Mouse (Mus musculus): ENCODE data around the gene Rnf151.
"Not testable (repeated sequence)": the region's sequence is repeated elsewhere in the genome, so short reads cannot be mapped to it uniquely, and the experiment has no call there.

Rnf151 gene

DNA sequence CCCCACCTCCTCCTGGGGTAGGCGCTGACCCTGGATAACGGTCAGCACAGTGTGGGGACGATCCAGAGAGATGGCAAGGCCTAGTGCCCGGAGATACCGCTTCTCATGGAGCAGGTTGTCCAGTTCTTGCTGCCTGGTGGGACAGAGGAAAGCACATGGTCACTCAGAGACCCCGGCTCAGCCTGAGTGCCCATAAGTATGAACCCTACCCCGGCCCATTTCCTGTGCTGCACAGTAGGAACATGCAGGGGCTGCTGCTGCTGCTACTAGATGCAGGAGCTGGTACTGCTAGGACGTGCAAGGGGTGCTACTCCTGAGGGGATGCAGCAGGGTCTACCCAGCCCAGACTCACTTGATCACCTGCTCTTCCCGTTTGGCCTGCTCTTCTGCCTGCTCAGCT is 16.6 kb downstream of the Rnf151 start:
- DNase-seq (ENCODE audit: low spot score): no peak

DNA sequence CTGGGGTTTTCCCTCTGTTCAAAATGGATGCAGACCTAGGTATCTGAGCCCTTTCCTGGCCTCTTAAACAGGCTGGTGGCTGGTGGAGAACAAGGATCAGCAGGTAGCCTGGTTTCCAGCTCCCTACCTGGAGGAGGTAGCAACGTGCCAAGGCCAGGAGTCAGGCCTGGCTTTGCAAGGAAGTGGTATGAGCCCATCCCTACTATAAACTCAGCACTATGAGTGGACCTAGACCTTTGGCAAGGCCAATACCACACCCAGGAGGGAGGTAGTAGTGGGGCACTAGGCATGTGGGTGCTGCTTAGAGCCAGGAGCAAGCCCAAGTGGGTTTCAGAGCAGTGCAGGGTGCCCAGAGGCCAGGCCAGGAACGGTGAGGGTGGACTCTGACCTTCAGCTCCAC is 18.4 kb downstream of the Rnf151 start:
- DNase-seq (ENCODE audit: low spot score): no peak

DNA sequence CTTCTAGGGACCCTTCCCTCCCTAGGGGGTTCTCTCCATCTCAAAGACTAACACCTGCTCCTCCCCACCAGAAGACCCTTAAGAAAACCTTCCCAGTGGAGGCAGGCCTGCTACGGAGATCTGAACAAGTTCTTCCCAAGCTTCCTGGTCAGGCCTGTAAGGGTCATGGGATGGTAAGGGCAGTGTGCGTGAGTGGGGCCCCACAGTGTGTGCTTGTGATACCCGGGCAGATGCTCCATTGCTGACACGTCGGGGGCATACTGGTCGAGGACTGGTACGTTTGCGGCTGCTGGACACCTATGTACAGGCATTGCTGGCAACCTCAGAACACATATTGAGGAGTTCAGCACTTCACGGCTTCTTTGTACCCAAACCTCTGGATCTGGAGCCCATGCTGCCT is 19.1 kb downstream of the Rnf151 start:
- DNase-seq (ENCODE audit: low spot score): no peak

DNA sequence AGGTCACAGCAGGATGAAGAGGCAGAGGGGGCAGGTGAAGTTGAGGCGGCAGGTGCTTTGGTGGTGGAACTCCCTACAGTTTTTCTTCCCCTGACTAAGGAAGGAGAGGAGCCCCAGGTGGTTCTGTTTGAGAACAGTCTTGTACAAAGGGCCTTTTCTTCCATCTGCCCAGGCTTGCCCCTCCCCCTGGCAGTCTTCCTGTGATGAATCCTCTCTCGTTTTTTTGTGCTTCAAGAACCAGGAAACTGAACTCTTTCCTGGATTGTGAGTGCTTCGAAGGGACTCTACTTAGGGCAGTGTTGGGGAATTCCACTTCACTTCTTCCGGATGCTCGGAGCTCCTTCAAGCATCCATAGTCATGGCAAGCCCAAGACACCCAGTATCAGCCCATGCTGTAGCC is 19.9 kb downstream of the Rnf151 start:
- DNase-seq (ENCODE audit: low spot score): no peak

DNA sequence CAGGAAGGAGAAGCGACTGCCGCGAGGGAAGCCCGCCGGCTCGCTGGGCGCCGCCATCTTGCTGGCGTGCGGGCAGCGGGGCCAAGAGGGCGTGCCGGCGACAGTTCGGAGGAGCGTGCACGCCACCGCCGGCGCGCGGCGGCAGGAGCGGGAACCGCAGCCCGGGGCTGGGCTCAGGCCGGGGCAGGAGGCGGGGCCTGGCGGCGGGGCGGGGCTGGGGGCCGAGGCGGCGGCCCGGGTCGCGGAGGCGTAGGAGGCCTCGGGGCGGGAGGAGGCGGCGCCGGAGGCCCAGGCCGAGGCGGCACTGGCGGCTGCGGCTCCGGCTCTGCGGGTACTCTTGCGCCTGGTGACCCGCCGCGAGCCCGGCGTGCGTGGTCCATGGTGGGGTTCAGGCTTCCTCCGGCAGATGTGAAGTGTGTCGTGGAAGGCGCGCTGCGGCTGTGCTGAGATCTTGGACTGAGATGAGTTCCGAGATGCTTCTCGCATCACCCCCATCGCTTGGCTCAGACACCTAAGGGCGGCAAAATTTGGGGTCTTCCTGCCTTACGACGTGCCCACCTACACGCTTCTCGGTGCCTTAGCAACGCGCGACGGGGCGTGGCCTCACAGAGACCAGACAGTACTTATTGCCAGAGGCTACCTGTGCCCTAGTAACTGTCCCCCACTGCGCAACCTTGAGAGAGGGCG is 21.7 kb downstream of the Rnf151 start, which contains the start of the genes Gfer and Noxo1:
Gfer (minus strand) TSS at position 146 of the 687 bp plus-strand sequence.
Noxo1 (plus strand) TSS at position 224 of the 687 bp plus-strand sequence.
- DNase-seq (ENCODE audit: low spot score): peak; percentile 85

DNA sequence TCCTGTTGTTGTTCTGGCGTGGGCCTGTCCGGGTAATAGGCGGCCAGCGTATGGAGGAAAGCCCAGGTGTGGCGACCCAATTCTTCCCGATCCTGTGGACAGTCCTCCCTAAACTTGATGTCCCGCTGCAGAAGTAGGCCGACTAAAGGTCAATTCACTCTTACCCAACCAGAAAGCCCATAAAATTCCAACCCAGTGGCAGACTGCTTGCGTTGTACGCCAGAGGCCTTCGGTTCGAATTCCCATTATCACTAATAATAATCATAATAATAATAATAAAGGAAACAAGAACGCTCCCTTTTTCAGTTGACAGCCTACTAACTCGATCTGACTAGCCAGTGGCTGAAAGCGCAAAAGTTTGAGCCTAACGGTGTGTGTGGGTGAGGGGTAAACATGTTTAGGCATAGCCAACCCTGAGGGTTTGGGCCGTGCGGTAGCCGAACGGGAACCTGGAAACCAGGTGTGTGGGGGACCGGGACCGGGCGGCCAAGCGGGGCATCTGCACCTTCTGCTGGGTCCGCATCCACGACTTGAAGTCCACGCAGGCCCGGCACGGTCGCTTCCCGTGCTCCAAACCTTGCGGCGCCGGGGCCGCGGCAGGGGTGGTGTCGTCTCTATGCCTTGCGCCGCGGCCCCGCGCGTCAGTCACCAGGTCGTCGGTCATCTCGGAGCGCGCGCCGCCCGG is 22.4 kb downstream of the Rnf151 start:
- no peak for DNase-seq (ENCODE audit: low spot score)

DNA sequence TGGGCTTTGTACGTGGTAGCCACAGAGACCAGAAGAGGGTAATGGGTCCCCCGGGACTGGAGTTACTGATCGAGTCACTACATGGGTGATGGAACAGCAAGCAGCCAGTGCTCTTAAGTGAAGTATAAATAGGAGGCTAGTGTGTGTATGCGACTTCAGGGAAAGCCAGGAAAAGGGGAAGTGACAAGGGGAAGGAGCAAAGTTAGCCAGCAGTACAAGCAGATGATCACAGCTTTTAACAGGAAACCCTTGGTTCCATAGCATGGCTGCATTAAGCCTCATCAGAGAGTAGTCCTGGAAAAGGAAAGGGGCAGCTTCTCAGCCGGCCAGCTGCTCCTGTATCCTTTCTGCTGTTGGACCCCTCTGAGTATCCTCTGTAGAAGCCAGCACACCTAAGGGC is 25.5 kb downstream of the Rnf151 start:
- no peak for DNase-seq (ENCODE audit: low spot score)

DNA sequence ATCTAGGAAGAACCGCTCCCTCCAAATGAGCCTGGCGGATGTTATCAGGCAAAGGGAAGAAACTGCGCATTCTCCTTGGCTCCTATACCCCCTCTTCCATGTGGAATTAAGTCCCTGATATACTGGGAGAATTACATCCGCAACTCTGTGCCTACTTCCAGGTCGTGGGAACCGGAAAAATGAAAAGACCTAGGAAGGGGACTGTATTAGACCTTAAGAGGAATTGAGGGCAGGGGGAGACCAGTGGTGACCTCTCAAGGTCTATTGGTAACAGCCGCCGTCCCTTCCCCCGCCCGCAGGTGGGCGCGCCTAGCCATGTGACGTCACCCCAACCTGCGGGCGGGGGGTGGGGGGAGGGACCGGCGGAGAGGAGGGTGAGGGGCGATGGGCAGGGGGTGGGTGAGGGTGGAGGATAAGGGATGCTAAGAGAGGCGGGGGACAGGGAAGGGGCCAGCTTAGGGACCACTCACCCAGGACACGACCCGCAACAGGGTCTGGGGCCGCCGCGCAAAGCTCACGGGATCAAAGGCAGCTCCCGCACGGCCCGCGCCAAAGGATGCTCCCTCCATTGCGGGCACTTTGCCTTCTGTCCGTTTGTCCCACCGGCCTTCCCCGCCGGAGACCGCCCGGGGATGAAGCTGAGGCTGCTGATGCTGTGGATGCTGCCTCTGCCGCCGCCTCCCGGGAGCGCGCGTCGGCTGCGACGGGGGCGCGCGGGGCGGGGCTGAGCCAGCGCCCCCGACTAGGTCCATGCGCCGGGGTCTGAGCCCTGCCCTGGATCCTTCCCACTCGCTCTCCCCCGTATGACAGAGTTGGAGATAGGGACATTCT is 28.4 kb downstream of the Rnf151 start, which contains the start of gene Syngr3:
Syngr3 (minus strand) TSS at position 705 of the 831 bp plus-strand sequence.
- no peak for DNase-seq (ENCODE audit: low spot score)

DNA sequence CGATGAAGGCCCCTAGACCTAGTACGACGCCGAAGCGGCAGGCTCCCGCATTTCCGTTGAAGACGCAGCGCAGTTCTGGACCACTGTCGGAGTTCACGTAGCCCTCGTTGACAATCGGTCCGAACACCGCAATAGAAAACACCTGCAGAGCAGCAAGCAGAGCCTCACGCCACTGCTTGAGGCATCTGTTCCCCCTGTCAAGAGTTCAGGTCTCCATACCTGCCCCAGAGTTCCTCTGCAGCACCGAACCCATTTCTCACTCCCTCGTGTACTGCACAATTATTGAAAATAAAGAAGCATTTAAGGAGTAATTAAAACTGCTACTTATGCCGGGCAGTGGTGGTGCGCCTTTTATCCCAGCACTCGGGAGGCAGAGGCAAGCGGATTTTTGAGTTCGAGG is 30.3 kb downstream of the Rnf151 start:
- no peak for DNase-seq (ENCODE audit: low spot score)

DNA sequence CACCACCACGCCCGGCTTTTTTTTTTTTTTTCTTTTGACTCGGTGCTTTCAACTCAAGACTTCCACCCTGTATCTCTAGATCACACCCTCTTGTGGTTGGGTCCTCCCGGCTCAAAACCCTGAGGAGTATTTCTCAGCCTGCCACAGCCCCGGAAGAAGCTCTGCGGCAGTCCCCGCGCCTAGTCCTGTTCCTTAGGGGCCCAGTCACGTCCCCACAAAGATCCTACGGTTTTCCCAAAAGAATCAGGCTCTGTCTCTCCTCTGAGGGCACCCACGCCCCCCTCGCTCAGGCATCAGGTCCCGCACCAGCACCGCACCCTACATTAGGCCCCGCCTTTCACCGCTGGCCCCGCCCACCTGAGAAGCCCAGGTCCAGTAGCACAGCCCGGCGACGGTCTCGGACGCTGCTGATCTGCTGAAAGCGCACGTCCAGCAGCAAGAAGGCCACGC is 30.7 kb downstream of the Rnf151 start:
- DNase-seq (ENCODE audit: low spot score): no peak

DNA sequence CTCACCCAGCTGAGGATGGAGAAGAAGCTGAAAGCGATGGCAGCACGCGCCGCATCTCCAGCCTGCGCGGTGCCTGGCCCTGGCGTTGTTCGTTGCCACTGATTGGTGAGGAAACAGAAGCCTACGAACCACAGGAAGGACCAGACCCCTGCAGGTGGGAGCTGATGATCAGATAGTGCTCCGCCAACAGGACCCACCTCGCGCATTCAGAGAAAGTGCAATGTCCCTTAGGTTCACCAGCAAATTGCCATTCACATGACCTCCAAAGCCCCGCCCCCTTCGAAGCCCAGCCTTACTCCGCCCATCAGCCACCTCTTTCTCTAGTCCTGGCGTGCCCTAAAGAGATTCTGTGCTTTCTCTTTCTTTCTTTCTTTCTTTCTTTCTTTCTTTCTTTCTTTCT is 31.3 kb downstream of the Rnf151 start:
- DNase-seq (ENCODE audit: low spot score): no peak

DNA sequence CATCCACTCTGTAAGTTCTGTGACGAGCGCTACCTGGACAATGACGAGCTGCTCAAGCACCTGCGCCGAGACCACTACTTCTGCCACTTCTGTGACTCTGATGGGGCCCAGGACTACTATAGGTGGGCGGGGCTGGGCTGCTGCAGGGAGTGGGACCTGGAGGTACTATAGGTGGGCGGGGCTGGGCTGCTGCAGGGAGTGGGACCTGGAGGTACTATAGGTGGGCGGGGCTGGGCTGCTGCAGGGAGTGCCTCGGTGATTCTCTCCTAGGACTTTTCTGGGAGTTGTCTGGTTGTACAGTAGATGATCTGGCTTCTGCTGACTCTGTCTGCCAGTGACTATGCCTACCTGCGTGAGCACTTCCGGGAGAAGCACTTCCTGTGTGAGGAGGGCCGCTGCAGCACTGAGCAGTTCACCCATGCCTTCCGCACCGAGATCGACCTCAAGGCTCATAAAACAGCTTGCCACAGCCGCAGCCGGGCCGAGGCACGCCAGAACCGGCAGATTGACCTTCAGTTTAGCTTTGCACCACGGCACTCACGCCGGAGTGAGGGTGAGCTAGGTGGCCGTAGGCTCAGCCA is 40.3 kb downstream of the Rnf151 start:
- DNase-seq (ENCODE audit: low spot score): no peak

DNA sequence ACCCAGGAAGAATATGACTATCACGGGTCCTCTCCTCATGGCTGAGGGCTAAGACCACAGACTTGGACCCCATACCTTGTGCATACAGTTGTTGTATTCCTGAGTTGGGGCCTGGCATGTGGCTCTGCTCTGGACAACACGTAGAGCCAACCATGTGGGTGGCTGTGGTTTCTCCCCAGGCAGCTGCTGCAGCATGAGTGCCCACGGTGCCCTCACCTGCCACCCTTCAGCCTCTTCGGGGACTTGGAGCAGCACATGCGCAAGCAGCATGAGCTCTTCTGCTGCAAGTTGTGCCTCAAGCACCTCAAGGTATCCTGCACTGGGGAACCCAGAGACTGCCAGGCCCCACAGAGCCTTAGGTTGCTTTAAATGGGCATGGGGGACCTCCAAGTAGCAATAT is 41.0 kb downstream of the Rnf151 start:
- DNase-seq (ENCODE audit: low spot score): no peak

DNA sequence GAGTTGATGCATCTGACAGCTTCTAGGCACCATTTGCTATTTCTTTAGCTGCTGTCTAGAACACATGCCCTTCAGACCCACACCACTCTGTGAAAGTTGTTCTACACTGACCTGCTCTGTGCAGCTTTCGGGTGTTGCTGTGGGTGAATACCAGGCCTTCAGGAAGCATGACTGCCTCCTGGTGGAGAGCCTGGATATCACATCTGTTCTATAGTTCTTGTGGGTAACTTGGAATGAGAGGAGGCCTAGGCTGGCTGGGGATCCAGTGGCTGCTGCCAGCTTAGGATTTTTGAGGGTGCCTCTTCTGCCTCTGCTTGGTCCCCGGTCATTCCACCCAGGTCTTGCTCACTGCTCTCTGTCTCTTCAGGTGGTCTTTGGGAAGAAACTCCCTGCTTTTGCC is 41.7 kb downstream of the Rnf151 start:
- DNase-seq (ENCODE audit: low spot score): peak; percentile 81

DNA sequence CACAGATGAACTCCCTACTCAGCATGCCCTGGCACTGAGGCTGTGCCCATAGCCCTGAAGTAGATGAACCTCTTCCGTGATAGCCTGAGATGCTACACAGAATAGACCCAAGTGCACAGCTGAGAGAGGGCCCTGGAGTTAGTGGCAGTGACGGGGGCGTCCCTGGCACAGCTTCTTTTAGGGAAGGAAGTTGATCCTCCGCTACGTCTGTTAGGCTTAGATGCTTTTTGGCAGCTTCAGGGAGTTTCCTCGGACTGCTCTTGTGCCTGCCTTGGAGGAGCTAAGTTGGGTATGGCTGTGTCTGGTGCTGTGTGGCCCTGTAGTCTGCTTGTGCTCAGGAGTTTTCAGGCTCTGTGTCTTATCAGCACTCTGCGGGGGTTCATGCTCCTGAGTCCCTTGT is 43.6 kb downstream of the Rnf151 start:
- DNase-seq (ENCODE audit: low spot score): peak; percentile 47

DNA sequence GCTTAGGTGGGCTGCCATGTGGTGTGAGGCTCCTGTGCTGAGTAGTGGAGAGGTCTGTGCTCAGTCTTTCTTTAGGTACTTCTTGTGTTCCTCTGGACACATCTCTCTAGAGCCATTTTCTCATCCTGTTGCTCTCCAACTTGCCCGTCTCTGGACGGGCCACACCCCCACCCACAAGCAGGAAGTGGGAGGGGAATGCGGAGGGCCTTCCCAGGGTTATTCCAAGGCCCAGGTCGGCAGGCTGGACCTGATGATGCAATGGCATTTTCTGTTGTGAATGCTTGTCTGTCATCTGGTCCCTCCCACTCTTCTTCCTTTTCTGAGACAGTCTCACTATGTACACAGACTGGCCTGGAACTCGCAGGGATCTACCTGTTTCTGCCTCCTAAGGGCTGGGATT is 45.7 kb downstream of the Rnf151 start:
- no peak for DNase-seq (ENCODE audit: low spot score)

DNA sequence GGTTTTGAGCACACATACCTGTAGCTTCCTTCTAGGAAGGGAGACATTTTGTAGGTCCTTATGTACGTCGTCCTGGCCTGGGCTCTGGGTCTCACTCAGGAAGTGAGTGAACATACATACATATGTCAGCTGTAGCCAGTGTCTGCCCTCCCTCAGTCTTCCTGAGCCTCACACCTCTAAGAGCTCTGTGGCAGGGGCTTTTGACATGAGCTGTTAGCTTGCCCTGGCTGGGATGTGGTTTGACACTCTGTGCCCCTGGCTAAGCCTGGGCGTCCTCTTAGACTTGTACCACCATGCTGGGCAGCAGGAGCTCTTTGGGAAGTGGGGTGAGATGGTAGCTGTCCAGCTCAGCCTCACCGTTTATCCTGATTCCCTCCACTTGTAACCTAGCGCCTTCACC is 46.5 kb downstream of the Rnf151 start:
- no peak for DNase-seq (ENCODE audit: low spot score)

DNA sequence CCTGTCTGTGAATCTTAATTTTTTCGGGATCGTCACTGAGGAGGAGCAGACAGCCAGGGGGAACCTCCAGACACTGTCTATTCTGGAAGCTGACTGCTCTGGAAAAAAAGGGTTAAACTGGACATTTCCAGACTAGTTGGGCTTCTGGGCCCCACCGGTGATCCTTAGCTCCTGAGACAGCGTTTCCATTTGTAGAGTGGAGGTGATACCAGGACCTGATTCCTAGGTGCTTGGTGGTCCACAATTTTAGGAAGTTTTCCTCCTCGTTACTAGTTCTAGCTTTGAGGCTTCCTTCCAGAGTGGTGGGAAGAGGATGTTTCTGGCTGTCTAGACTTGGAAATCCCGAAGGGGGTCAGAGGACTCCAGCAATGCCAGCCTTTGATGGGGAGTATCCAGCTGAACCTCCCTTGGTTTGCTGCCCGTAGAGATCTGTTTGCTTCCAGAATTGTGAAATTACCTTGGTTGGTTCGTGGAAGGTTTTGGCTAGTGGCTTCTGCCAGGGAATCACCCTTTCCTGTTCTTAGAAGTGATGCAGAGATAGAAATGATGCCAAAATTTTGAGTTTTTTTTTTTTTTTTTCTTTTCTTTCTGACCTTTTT is 47.5 kb downstream of the Rnf151 start:
- DNase-seq (ENCODE audit: low spot score): no peak

DNA sequence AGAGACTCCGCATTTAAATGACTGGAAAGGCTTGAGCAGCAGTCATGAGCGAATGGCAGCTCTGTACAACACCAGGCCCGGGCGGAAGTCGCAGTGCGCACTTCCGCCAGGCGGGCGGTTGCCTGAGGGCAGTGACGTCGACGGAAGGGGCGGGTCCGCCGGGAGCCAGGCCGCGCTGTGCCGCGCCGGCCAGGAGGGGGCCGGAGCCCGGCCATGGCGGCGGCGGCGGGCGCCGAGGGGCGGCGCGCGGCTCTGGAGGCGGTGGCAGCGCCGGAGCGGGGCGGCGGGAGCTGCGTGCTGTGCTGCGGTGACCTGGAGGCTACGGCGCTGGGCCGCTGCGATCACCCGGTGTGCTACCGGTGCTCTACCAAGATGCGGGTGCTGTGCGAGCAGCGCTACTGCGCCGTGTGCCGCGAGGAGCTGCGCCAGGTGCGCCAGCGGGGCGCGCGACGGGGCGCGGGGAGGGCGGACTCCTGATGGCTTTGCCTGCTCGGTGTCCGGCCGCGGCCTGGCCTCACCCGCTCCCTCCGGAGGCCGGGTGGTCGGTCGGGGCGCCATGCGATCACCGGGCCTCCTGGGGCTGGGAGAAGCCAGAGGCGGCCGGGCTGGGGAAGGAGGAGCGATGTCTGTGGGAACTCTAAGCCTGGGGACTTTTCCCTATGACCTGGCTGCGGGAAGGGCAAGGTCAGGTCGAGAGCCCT is 48.2 kb downstream of the Rnf151 start, which contains the start of gene Zfp598:
Zfp598 (plus strand) TSS at position 143 of the 701 bp plus-strand sequence.
- peak; percentile 94 for DNase-seq (ENCODE audit: low spot score)

DNA sequence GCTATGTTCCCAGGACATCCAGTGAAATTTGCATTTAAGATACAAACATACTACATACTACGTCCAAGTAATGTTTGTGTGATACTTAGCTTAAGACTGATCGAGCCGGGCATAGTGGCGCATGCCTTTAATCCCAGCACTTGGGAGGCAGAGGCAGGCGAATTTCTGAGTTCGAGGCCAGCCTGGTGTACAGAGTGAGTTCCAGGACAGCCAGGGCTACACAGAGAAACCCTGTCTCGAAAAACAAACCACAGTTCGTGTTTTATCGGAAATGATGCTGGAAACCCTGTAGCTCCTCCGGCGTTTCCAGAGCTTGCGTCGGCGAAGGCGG is 48.7 kb downstream of the Rnf151 start:
- DNase-seq (ENCODE audit: low spot score): not testable (repeated sequence)

DNA sequence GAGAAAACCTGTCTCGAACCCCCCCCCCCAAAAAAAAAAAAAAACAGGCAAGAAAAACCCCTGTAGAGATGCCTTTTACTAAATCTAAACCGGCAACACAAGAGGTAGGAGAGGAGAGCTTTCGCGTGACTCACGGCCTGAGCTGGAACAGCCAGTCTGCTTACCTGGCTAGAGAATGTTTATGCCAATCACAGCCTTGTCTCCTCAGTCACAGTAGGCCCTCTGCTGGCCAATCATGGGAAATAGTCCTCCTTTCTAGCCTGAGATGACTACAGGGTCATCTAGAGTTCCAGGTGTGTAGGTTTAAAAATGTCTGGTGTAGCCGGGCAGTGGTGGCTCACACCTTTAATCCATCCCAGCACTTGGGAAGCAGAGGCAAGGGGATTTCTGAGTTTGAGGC is 50.4 kb downstream of the Rnf151 start:
- peak; percentile 59 for DNase-seq (ENCODE audit: low spot score)

All from layer of hippocampus, adult 11-12 months (tissue).